Mouse (Mus musculus) right cerebral cortex, adult 18-20 months (tissue): ENCODE measurements at regions not wholly inside any gene's neighbourhood (a gene's known extent, or its start where the extent isn't known, plus 50 kb on each side); places are given as distances from the start of the nearest gene placed in this dataset.

Source experiments
- DNase-seq: peaks from one replicate; pipeline ENCODE4 v3.0.0; 2022; ENCODE audit warnings: mixed read lengths

GRCm38 (mm10) chrX:57711914-57712313 lies 208.4 kb upstream of the Gpr101 start:
- no peak for DNase-seq

- no peak for DNase-seq
Measured at GRCm38 (mm10) chrX:57709115-57709877, 205.7 kb upstream of the Gpr101 start.

- no peak for DNase-seq
Measured at GRCm38 (mm10) chrX:57708501-57708900, 204.9 kb upstream of the Gpr101 start.

GRCm38 (mm10) chrX:57707932-57708331 lies 204.4 kb upstream of the Gpr101 start:
- DNase-seq, result no peak

- DNase-seq, result no peak
Measured at GRCm38 (mm10) chrX:57706683-57707308, 203.2 kb upstream of the Gpr101 start.

- DNase-seq, result no peak
Measured at GRCm38 (mm10) chrX:57692506-57692905, 188.9 kb upstream of the Gpr101 start.

GRCm38 (mm10) chrX:57676764-57677163 lies 173.2 kb upstream of the Gpr101 start:
- DNase-seq, result no peak

GRCm38 (mm10) chrX:57674955-57675354 lies 171.4 kb upstream of the Gpr101 start:
- no peak for DNase-seq

GRCm38 (mm10) chrX:57659571-57659970 lies 156.0 kb upstream of the Gpr101 start:
- DNase-seq, result no peak

GRCm38 (mm10) chrX:57656035-57656434 lies 152.5 kb upstream of the Gpr101 start:
- DNase-seq, result peak; percentile 5

- DNase-seq, result no peak
Measured at GRCm38 (mm10) chrX:57655483-57655882, 151.9 kb upstream of the Gpr101 start.
